Mouse (Mus musculus): ENCODE measurements around the gene Cdkn1a. TPM values are rescaled to one million over a fixed set of nuclear protein-coding genes. Genes with fewer than 3 reads are reported as not detected.
"Not testable (repeated sequence)": the region's sequence is repeated elsewhere in the genome, so short reads cannot be mapped to it uniquely, and the experiment has no call there.

Gene Cdkn1a
- polyA plus RNA-seq, 1 experiment from 2014 or later, result 26.0 TPM

DNA sequence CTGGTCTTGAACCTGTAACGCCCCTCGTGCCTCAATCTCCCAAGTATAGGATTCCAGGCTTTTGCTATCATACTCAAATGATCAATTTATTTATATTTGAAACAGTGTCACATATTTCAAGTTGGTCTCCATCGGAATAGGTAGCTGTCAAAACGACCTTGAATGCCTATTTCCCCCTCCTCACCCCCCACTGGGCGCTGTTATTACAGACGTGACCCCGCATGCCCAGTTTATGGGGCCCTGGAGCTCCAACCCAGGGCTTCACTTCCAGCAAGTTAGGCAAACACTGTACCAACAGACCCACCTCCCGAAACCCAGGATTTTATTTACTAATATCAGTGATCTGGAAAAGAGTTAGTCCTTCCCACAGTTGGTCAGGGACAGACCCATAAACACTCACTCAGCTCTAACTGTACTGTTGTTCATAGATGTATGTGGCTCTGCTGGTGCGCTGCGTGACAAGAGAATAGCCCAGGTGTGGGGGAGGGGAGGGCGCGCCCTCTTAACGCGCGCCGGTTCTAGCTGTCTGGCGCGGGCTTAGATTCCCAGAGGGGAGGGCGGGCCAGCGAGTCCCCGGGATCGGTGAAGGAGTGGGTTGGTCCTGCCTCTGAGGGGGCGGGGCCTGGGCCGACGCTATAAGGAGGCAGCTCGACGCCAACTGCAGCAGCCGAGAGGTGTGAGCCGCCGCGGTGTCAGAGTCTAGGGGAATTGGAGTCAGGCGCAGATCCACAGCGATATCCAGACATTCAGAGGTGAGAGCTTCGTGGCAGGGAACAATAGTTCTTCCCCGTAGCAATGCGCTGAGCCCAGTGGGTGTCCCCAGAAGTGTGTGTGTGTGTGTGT, 2.6 kb downstream of the Cdkn1a start:
- peaks cover 41% of the 10 kb centered on the region for H3K4me1 ChIP-seq
- WGBS, result 8% methylated on average over 36 of the region's 36 CpGs
- peak overlapping the region; percentile 65; the same call in 1 of the 2 replicates for H3K27ac ChIP-seq (replicated peaks)
- H3K27me3 ChIP-seq (replicated peaks; ENCODE audit: low read depth, poor library complexity, severe bottlenecking), result peaks cover 65% of the 10 kb centered on the region
- no peaks in the 10 kb centered on the region for H3K9me3 ChIP-seq
- peak overlapping the region; percentile 60 for H3K4me3 ChIP-seq
- no peaks in the 10 kb centered on the region for H3K36me3 ChIP-seq (replicated peaks)
- peak; percentile 87 for DNase-seq (ENCODE audit: low spot score)

DNA sequence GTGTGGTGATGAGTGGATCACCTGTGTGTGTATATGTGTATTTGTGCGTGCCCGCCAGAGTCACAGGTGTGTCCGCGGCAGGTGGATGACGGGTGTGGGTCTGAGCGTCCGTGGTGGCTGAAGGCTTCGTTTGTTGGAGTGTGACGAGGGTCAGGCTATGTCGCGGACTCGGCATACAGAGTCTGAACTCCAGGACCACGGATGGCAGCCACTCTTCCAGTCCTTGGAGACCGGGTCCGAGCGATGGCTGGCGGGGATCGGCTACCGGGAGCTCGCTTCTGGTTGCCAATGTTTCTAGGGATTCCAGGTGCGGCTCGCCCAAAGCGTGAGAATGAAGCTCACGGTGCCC, 3.2 kb downstream of the Cdkn1a start:
- H3K27me3 ChIP-seq (replicated peaks; ENCODE audit: low read depth, poor library complexity, severe bottlenecking), result peaks cover 65% of the 10 kb centered on the region
- no peak for DNase-seq (ENCODE audit: low spot score)
- peak overlapping the region; percentile 60 for H3K4me3 ChIP-seq

DNA sequence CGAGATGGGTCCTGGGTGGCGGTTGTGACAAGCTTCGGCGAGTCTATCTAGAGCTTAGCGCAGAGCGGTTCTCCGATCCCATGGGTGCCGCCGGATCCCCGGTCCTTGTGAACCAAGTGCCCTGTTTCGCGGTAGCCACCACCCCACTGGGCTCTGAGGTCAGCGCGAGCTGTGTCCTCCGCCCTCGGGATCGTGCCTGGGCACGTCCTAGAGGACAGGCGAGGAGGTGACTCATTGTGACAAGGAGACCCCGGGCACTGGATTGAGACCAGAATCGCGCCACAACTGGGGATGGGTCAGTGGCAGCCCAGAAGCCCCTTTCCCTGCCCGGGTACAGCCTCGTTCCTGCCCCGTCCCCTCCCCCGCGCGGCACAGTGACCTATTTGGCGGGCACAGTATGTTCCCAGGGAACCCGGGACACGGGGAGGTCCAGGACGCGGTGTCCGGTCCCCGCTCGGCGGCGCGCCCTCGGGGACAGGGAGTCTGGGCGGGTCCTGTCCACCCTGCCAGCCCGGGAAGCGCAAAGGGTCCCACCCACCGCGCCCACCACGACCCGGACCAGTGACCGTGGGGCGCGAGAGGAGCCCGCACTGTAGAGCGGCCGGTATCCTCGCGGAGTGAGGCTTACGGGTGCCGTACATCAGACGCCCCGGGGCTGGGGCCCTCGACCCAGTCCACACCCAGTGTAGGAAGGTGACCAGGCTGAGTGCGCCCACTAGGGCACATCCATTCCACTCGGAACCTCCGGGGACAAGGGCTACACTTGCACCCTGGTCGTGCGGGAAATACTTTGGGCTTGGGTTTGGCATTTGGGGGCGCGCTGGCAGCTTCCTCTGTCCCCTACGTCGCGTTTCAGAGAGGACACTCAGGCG, 3.8 kb downstream of the Cdkn1a start:
- under 1% methylated on average over 71 of the region's 71 CpGs for WGBS
- H3K27me3 ChIP-seq (replicated peaks; ENCODE audit: low read depth, poor library complexity, severe bottlenecking), result peaks cover 65% of the 10 kb centered on the region
- peaks cover 41% of the 10 kb centered on the region for H3K4me1 ChIP-seq
- DNase-seq (ENCODE audit: low spot score), result peak; percentile 53
- peaks cover 9% of the 10 kb centered on the region for H3K36me3 ChIP-seq (replicated peaks)
- no peaks in the 10 kb centered on the region for H3K9me3 ChIP-seq
- H3K4me3 ChIP-seq, result peak overlapping the region; percentile 60
- H3K27ac ChIP-seq (replicated peaks), result peak overlapping the region; percentile 65

More for the DNA sequence above, 3.2 kb downstream of the Cdkn1a start:
- H3K4me1 ChIP-seq, result peaks cover 41% of the 10 kb centered on the region
- 2% methylated on average over 24 of the region's 24 CpGs for WGBS
- H3K9me3 ChIP-seq, result no peaks in the 10 kb centered on the region
- peaks cover 5% of the 10 kb centered on the region for H3K36me3 ChIP-seq (replicated peaks)
- peak overlapping the region; percentile 65 for H3K27ac ChIP-seq (replicated peaks)

DNA sequence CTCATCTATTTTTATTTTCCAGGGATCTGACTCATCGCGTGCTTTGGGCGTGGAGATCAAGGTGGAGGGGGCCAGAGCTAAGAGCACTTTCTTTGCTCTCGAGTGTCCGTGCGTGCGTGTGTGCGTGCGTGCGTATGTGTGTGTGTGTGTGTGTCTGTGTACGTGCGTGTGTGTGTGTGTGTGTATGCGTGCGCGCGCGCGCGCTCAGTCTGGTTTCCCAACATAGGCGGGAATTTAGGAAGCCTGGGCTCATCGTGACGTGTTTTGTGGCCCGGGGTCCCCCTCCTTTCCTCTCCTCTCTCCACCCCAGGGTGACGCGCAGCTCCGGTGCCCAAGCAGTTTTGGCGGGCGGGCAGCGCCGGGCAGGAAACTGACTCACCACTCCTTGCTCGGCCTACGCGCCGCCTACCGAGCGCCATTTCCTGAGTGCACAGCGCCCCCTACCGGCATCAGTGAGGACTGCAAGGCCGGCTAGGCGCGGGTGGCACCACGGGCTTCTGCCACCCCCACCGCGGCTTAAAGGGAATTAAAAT, 4.5 kb downstream of the Cdkn1a start:
- DNase-seq (ENCODE audit: low spot score), result peak; percentile 92
- Histone ChIP-seq H3K9me3 (no peaks in the 10 kb centered on the region), H3K4me1 (peaks cover 41% of the 10 kb centered on the region), H3K4me3 (peak overlapping the region; percentile 60), H3K27me3 (replicated peaks; ENCODE audit: low read depth, poor library complexity, severe bottlenecking) (peaks cover 65% of the 10 kb centered on the region), H3K36me3 (replicated peaks) (peaks cover 16% of the 10 kb centered on the region), H3K27ac (replicated peaks) (peak overlapping the region; percentile 65)
- WGBS, result under 1% methylated on average over 44 of the region's 44 CpGs

DNA sequence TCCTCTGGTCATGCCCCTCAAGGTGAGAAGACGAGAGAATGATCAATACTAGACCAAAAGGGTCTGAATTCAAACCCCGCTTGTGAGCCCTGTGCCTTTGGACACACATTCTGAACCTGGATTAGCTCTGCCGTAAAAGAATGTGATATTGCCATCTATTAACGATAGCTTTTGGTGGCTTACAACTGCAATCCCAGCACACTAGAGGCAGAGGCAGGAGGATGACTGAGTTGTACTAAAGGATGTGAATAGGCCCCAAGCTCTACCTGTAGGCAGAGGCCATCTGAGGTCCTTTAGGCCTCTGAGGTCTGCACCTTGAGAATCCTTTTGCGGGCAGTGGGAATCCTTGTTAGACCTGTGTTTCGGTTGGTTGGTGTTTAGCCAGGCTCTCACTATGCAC, 5.5 kb downstream of the Cdkn1a start:
- H3K36me3 ChIP-seq (replicated peaks), result peaks cover 18% of the 10 kb centered on the region
- no peak for DNase-seq (ENCODE audit: low spot score)
- H3K4me1 ChIP-seq, result peaks cover 41% of the 10 kb centered on the region
- no peak overlapping the region for H3K27ac ChIP-seq (replicated peaks)
- no peak overlapping the region for H3K4me3 ChIP-seq
- WGBS, result 91% methylated on average over 6 of the region's 6 CpGs
- H3K9me3 ChIP-seq, result peaks cover 4% of the 10 kb centered on the region; the same call in 1 of the 2 replicates
- peaks cover 58% of the 10 kb centered on the region for H3K27me3 ChIP-seq (replicated peaks; ENCODE audit: low read depth, poor library complexity, severe bottlenecking)

DNA sequence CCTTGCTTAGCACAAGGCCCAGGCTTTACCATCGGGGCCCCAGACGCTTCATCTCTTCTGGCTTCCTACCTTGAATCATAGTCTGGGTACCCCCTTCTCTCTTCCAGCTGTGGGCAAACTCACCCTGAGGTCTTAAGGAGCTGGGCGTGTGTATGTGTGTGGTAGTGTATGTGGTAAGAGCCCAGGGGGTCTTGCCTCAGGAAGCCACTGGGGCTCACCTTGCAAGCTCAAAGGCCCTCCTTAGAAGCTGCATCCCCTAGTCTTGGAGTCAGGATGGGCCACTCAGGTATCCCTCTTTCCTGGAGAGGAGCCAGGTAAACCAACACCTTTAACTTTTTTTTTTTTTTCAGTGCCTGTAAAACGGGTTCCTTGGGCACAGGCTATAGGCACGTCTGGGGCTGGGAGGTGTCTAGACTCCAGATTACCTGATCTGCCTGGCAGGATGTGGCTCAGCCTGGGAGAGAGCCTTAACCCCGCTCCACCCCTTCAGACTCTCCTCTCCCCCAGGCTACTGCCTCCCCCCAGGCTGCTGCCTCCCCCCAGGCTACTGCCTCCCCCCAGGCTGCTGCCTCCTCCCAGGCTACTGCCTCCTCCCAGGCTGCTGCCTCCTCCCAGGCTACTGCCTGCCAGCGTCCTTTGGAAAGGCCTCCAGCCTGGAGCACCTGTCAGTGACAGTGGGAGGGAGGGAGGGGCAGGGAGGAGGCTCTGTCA, 6.2 kb downstream of the Cdkn1a start:
- H3K4me3 ChIP-seq, result no peak overlapping the region
- DNase-seq (ENCODE audit: low spot score), result no peak
- H3K9me3 ChIP-seq, result peaks cover 4% of the 10 kb centered on the region; the same call in 1 of the 2 replicates
- peaks cover 38% of the 10 kb centered on the region for H3K4me1 ChIP-seq
- H3K27ac ChIP-seq (replicated peaks), result no peak overlapping the region
- WGBS, result 56% methylated on average over 7 of the region's 7 CpGs
- peaks cover 18% of the 10 kb centered on the region for H3K36me3 ChIP-seq (replicated peaks)
- H3K27me3 ChIP-seq (replicated peaks; ENCODE audit: low read depth, poor library complexity, severe bottlenecking), result peaks cover 52% of the 10 kb centered on the region

DNA sequence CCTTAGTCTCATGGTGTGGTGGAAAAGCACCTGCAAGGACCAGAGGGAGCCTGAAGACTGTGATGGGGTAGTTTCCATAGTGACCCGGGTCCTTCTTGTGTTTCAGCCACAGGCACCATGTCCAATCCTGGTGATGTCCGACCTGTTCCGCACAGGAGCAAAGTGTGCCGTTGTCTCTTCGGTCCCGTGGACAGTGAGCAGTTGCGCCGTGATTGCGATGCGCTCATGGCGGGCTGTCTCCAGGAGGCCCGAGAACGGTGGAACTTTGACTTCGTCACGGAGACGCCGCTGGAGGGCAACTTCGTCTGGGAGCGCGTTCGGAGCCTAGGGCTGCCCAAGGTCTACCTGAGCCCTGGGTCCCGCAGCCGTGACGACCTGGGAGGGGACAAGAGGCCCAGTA, 7.5 kb downstream of the Cdkn1a start:
- Histone ChIP-seq H3K9me3 (peaks cover 4% of the 10 kb centered on the region; the same call in 1 of the 2 replicates), H3K27me3 (replicated peaks; ENCODE audit: low read depth, poor library complexity, severe bottlenecking) (peaks cover 39% of the 10 kb centered on the region), H3K4me3 (no peak overlapping the region), H3K27ac (replicated peaks) (no peak overlapping the region), H3K4me1 (peaks cover 30% of the 10 kb centered on the region), H3K36me3 (replicated peaks) (peaks cover 18% of the 10 kb centered on the region)
- DNase-seq (ENCODE audit: low spot score), result no peak
- WGBS, result 95% methylated on average over 24 of the region's 24 CpGs

DNA sequence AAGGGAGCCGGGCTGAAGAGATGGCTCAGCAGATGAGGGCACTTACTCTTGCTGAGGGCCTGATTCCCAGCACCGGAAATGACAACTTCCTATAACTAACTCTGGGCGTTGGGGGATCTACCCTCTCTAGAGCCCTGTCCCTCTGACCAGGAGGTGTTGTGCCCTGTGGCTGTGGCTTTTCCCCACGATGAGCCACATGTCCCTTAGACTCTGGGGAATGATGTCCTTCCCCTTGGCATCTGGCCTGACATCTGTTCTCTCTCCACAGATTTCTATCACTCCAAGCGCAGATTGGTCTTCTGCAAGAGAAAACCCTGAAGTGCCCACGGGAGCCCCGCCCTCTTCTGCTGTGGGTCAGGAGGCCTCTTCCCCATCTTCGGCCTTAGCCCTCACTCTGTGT, 8.3 kb downstream of the Cdkn1a start:
- peaks cover 31% of the 10 kb centered on the region for H3K27me3 ChIP-seq (replicated peaks; ENCODE audit: low read depth, poor library complexity, severe bottlenecking)
- peaks cover 22% of the 10 kb centered on the region for H3K4me1 ChIP-seq
- peaks cover 8% of the 10 kb centered on the region for H3K9me3 ChIP-seq
- 88% methylated on average over 8 of the region's 8 CpGs for WGBS
- H3K27ac ChIP-seq (replicated peaks), result no peak overlapping the region
- peaks cover 18% of the 10 kb centered on the region for H3K36me3 ChIP-seq (replicated peaks)
- DNase-seq (ENCODE audit: low spot score), result no peak
- H3K4me3 ChIP-seq, result no peak overlapping the region

DNA sequence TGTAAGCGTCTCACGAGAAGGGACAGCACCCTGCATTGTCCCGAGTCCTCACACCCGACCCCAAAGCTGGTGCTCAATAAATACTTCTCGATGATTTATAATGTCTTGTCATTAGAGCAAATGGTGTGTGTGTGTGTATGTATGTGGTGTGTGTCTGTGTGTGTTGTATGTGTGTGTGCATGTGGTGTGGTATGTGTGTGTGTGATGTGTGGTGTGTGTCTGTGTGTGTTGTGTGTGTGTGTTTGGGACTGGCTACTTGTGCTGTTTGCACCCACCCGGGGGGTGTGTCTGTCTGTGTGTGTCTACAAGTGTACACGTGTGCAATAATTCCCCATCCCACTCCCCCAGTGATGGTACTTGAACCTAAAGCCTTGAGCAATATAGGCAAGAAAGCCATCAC, 9.9 kb downstream of the Cdkn1a start:
- Histone ChIP-seq H3K27ac (replicated peaks) (no peak overlapping the region), H3K9me3 (peaks cover 11% of the 10 kb centered on the region), H3K4me3 (no peak overlapping the region), H3K27me3 (replicated peaks; ENCODE audit: low read depth, poor library complexity, severe bottlenecking) (peaks cover 15% of the 10 kb centered on the region; the same call in 1 of the 2 replicates), H3K4me1 (peaks cover 7% of the 10 kb centered on the region; the same call in 1 of the 2 replicates), H3K36me3 (replicated peaks) (peaks cover 18% of the 10 kb centered on the region)
- WGBS, result 91% methylated on average over 7 of the region's 7 CpGs
- DNase-seq (ENCODE audit: low spot score), result no peak

DNA sequence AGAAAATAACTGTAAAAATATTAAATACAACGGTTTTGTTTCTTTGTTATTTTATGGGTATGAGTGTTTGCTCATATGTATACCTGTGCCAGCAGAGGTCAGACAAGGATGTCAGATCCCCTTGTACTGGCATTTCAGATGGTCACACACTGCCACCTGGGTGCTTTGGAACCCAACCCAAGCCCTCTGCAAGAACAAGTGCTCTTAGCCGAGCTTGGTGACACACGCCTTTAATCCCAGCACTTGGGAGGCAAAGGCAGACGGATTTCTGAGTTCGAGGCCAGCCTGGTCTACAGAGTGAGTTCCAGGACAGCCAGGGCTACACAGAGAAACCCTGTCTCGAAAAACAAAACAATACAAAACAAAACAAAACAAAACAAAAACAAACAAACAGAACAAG, 19.6 kb downstream of the Cdkn1a start:
- DNase-seq (ENCODE audit: low spot score); H3K27ac ChIP-seq (replicated peaks); H3K36me3 ChIP-seq (replicated peaks); H3K9me3 ChIP-seq; H3K4me1 ChIP-seq; H3K4me3 ChIP-seq; H3K27me3 ChIP-seq (replicated peaks; ENCODE audit: low read depth, poor library complexity, severe bottlenecking): not testable (repeated sequence)
- WGBS, result 81% methylated on average over 6 of the region's 6 CpGs

DNA sequence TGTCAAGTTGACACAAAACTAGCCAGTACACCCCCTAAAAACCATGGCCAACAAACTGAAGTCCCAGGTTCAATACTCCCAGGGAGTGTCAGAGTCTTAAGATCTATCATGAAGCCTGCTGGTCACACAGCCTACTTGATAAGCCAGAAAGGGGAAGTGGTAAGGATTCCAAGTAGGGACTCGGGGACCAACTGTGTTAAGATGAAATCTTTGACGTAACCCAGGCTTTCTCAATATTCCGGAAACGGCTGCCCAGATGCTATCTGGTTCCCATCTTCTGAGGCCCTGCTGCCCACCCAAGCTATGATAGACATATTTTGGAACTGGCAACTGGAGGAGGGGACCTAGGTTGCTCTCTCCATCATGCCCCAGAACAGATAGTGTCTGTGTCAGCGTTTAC, 20.6 kb downstream of the Cdkn1a start:
- Histone ChIP-seq H3K27me3 (replicated peaks; ENCODE audit: low read depth, poor library complexity, severe bottlenecking) (no peaks in the 10 kb centered on the region), H3K27ac (replicated peaks) (no peak overlapping the region), H3K9me3 (0 out of 2 replicates have a peak, but pooled peaks cover 5% of the 10 kb centered on the region), H3K4me1 (no peaks in the 10 kb centered on the region), H3K36me3 (replicated peaks) (no peaks in the 10 kb centered on the region), H3K4me3 (no peak overlapping the region)
- 90% methylated on average over 5 of the region's 5 CpGs for WGBS
- DNase-seq (ENCODE audit: low spot score), result no peak

All from embryonic facial prominence, embryonic 10.5 days (tissue).